Mouse (Mus musculus): ENCODE data around the gene Clnk.

DNA sequence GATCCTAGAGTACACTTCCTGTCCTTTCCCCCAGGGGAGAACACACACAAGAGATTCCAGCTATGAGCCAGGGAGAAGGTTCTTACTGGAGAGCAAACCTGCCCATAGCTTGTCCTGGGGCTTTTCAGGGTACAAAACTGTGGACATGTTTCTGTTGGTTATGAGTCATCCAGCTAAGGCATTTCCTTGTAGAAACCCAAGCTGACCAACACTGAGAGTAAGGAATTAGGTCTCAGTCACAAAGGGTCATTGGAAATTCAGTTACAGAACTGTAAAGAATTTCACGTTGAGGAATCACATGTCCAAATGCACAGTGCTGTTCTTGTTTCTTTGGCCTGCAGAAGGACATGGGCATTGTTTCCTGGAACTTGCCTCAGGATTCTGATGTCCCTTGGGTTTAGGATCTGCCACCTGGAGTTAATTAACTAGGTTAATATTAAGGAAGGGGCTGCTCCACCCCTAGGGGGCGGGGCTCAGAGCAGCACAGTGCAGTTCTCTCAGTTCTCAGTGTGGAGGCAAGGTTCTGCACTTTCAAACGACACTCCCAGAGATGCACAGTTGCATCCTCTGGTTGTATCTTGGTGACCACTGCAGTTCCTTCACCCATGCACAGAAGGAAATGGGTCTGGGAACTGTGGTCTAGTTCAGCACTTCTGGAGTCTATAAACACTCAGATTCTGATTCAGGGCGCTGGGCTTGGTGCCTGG, 18.4 kb downstream of the Clnk start:
- TF ChIP-seq POLR2A (IDR thresholded peaks at IDR 0.05; ENCODE audit: low read depth, low read length): no peak
- peak; percentile 9; the same call in 1 of the 2 replicates for TF ChIP-seq CTCF (IDR thresholded peaks at IDR 0.05; ENCODE audit: extremely low read depth, insufficient read length, insufficient replicate concordance, low read depth, low read length)

Data from small intestine, adult 2 months (tissue).